Comparison of ENCODE assay signal across 17 mouse cellular contexts in genomic region chr10:77886007-77886747, GRCm38 (mm10). TPM values are rescaled to one million over a fixed set of nuclear protein-coding genes. Genes with fewer than 3 reads are reported as not detected.
A peak's percentile ranks its signal among the peaks of the same experiment; 100 is the strongest.
DNase-seq lines count a peak whose midpoint lies in the region; ATAC-seq and TF ChIP-seq lines count a peak whose summit lies in the region.
"Had no signal": no experiment of that assay in that cellular context is flagged by ENCODE, and none has a peak within 500 bp of the region (broad histone marks: within the 10 kb centered on the region; RNA-seq: fewer than 3 reads in every experiment).

No protein-coding gene starts in this region.

- H3K36me3 ChIP-seq in hindbrain, embryonic 11.5 days (ENCODE audit: control insufficient read depth, insufficient read depth, low read length), result no peaks in the 10 kb centered on the region
- no peaks in the 10 kb centered on the region for H3K36me3 ChIP-seq in hindbrain, embryonic 12.5 days
- H3K36me3 ChIP-seq in lung, embryonic 14.5 days (ENCODE audit: insufficient read depth), result no peaks in the 10 kb centered on the region
- H3K36me3 ChIP-seq in myocyte (ENCODE audit: control insufficient read depth, insufficient read depth), result no peaks in the 10 kb centered on the region
- H3K36me3 ChIP-seq: embryonic facial prominence, embryonic 13.5 days; limb, embryonic 15.5 days; neural tube, embryonic 12.5 days had no signal

- no peaks in the 10 kb centered on the region for H3K9me3 ChIP-seq in hindbrain, embryonic 11.5 days (ENCODE audit: control insufficient read depth, low read length)
- no peaks in the 10 kb centered on the region; the same call in 1 of the 2 replicates for H3K9me3 ChIP-seq in hindbrain, embryonic 12.5 days (replicated peaks)
- H3K9me3 ChIP-seq in lung, embryonic 14.5 days (ENCODE audit: low read depth, low read length), result no peaks in the 10 kb centered on the region
- H3K9me3 ChIP-seq: limb, embryonic 15.5 days; neural tube, embryonic 12.5 days had no signal

- no peak overlapping the region for H3K4me3 ChIP-seq in hindbrain, embryonic 11.5 days (ENCODE audit: low read depth, low read length)
- H3K4me3 ChIP-seq in hindbrain, embryonic 12.5 days, result no peak overlapping the region
- no peak overlapping the region for H3K4me3 ChIP-seq in lung, embryonic 14.5 days (ENCODE audit: low read depth, low read length)
- no peak overlapping the region for H3K4me3 ChIP-seq in myocyte
- H3K4me3 ChIP-seq: embryonic facial prominence, embryonic 13.5 days; forebrain, embryonic 13.5 days; limb, embryonic 15.5 days; neural tube, embryonic 12.5 days had no signal

- DNase-seq in hindbrain, embryonic 11.5 days (ENCODE audit: low spot score), result peak; percentile 21
- peak; percentile 57 for DNase-seq in lung, embryonic 14.5 days
- DNase-seq in lung, postnatal 36 days, result no peak
- no peak for DNase-seq in brain, embryonic 14.5 days (ENCODE audit: low read depth)
- DNase-seq in left cerebral cortex, postnatal 14 days (ENCODE audit: low spot score in 2 of 2), result no peak
- DNase-seq in retina, postnatal 1 day, result no peak
- DNase-seq: heart, adult 18-20 months had no signal

- H3ac ChIP-seq in myocyte (ENCODE audit: control insufficient read depth, insufficient read length), result no peak overlapping the region

- no peaks in the 10 kb centered on the region for H3K27me3 ChIP-seq in hindbrain, embryonic 11.5 days (ENCODE audit: control insufficient read depth, insufficient read depth, low read length)
- H3K27me3 ChIP-seq in hindbrain, embryonic 12.5 days, result no peaks in the 10 kb centered on the region
- H3K27me3 ChIP-seq in lung, embryonic 14.5 days (ENCODE audit: insufficient read depth, low read length), result no peaks in the 10 kb centered on the region
- no peaks in the 10 kb centered on the region for H3K27me3 ChIP-seq in myocyte (ENCODE audit: control insufficient read depth, insufficient read depth, insufficient read length)
- H3K27me3 ChIP-seq: embryonic facial prominence, embryonic 13.5 days; forebrain, embryonic 13.5 days; limb, embryonic 15.5 days; neural tube, embryonic 12.5 days had no signal

- no peak overlapping the region for H3K9ac ChIP-seq in hindbrain, embryonic 11.5 days (ENCODE audit: low read depth, low read length)
- no peak overlapping the region for H3K9ac ChIP-seq in hindbrain, embryonic 12.5 days
- H3K9ac ChIP-seq in lung, embryonic 14.5 days, result no peak overlapping the region
- H3K9ac ChIP-seq: embryonic facial prominence, embryonic 13.5 days; forebrain, embryonic 13.5 days; limb, embryonic 15.5 days; neural tube, embryonic 12.5 days had no signal

- WGBS in hindbrain, embryonic 11.5 days, result 56% methylated on average over 12 of the region's 12 CpGs
- WGBS in hindbrain, embryonic 12.5 days, result 57% methylated on average over 12 of the region's 12 CpGs
- WGBS in lung, embryonic 14.5 days, result 42% methylated on average over 12 of the region's 12 CpGs

- no peak overlapping the region for H3K27ac ChIP-seq in hindbrain, embryonic 11.5 days (ENCODE audit: low read depth, low read length)
- no peak overlapping the region for H3K27ac ChIP-seq in hindbrain, embryonic 12.5 days
- no peak overlapping the region for H3K27ac ChIP-seq in lung, embryonic 14.5 days (ENCODE audit: low read depth)
- H3K27ac ChIP-seq: embryonic facial prominence, embryonic 13.5 days; forebrain, embryonic 13.5 days; limb, embryonic 15.5 days; neural tube, embryonic 12.5 days had no signal

- no peak for ATAC-seq in hindbrain, embryonic 11.5 days (ENCODE audit: low FRiP score)
- no peak for ATAC-seq in hindbrain, embryonic 12.5 days (ENCODE audit: low FRiP score)
- ATAC-seq in lung, embryonic 14.5 days (ENCODE audit: insufficient read depth), result no peak
- ATAC-seq: activated CD4-positive, CD25-positive, alpha-beta regulatory T cell, adult 4 months; forebrain, embryonic 13.5 days; hindbrain, embryonic 16.5 days had no signal

- peak; percentile 31; the same call in 1 of the 2 replicates for TF ChIP-seq CTCF in lung, embryonic 14.5 days (IDR thresholded peaks at IDR 0.05; ENCODE audit: low read depth)
- TF ChIP-seq CTCF in brain, embryonic 14.5 days (IDR thresholded peaks at IDR 0.05; ENCODE audit: borderline replicate concordance, extremely low read depth, insufficient read depth, insufficient read length), result peak; percentile 33; the same call in 1 of the 2 replicates

- no peaks in the 10 kb centered on the region for H3K4me1 ChIP-seq in hindbrain, embryonic 11.5 days (replicated peaks; ENCODE audit: control insufficient read depth, insufficient read depth, low read length)
- no peaks in the 10 kb centered on the region for H3K4me1 ChIP-seq in hindbrain, embryonic 12.5 days
- H3K4me1 ChIP-seq in lung, embryonic 14.5 days (ENCODE audit: insufficient read depth), result no peaks in the 10 kb centered on the region
- H3K4me1 ChIP-seq: embryonic facial prominence, embryonic 13.5 days; forebrain, embryonic 13.5 days; limb, embryonic 15.5 days; neural tube, embryonic 12.5 days had no signal

- H3K79me2 ChIP-seq in myocyte (ENCODE audit: control insufficient read depth, insufficient read depth), result no peaks in the 10 kb centered on the region

- no peak overlapping the region for H3K4me2 ChIP-seq in hindbrain, embryonic 11.5 days (replicated peaks; ENCODE audit: low read depth, low read length)
- no peak overlapping the region for H3K4me2 ChIP-seq in hindbrain, embryonic 12.5 days (replicated peaks)
- H3K4me2 ChIP-seq in lung, embryonic 14.5 days, result no peak overlapping the region
- H3K4me2 ChIP-seq in myocyte (ENCODE audit: low read depth), result no peak overlapping the region
- H3K4me2 ChIP-seq: embryonic facial prominence, embryonic 13.5 days; forebrain, embryonic 13.5 days; limb, embryonic 15.5 days; neural tube, embryonic 12.5 days had no signal

- intact Hi-C loops in left cerebral cortex, postnatal 14 days (cut with DNase I), result loop anchor here (5.0 kb wide), 1 partner anchor 259 kb away; no protein-coding TSS in a partner anchor

- no peak for TF ChIP-seq POLR2A in brain, embryonic 14.5 days (IDR thresholded peaks at IDR 0.05; ENCODE audit: borderline replicate concordance, extremely low read depth, insufficient read depth, insufficient read length, poor library complexity, severe bottlenecking)
- TF ChIP-seq POLR2A in myocyte (IDR thresholded peaks at IDR 0.05; ENCODE audit: insufficient read length, low read depth), result no peak

TF ChIP-seq in myocyte, 11 proteins besides CTCF, POLR2A, EP300 and RAD21:
- no peak for TF ChIP-seq SRF (IDR thresholded peaks at IDR 0.05; ENCODE audit: control insufficient read depth, insufficient read length, low read depth)
- peak; percentile 1 for TF ChIP-seq REST (IDR thresholded peaks at IDR 0.05; ENCODE audit: insufficient read depth, insufficient read length)
- TF ChIP-seq E2F4 (IDR thresholded peaks at IDR 0.05; ENCODE audit: insufficient read depth), result no peak
- TF ChIP-seq MYOG (IDR thresholded peaks at IDR 0.05; ENCODE audit: control insufficient read depth in 1 of 3, insufficient read depth in 1 of 3, insufficient read length in 2 of 3, low read depth in 2 of 3), result no peak
- no peak for TF ChIP-seq USF1 (IDR thresholded peaks at IDR 0.05; ENCODE audit: low read depth)
- no peak for TF ChIP-seq POLR2AphosphoS2 (IDR thresholded peaks at IDR 0.05; ENCODE audit: insufficient read length, low read depth)
TF ChIP-seq in myocyte: peak in this region for 1.

RNA-seq across cellular contexts. Expression of gene Lrrc3, which starts 16.2 kb away (rescaled TPM):
- polyA plus RNA-seq in hindbrain, embryonic 11.5 days (2014; fragmentation: Nextera tagmentation; extraction: Ambion mirVana), result 3.1 and 3.6 TPM in 2 replicates
- polyA plus RNA-seq in hindbrain, embryonic 12.5 days (2016; fragmentation: Nextera tagmentation; extraction: Ambion mirVana), result 6.8 and 7.4 TPM in 2 replicates
- polyA plus RNA-seq in lung, embryonic 14.5 days (2014; fragmentation: Nextera tagmentation; extraction: Ambion mirVana), result 3.4 and 4.2 TPM in 2 replicates
- polyA plus RNA-seq in brain, embryonic 14.5 days (2012; rRNA removed), result 9.5 and 15.3 TPM in 2 replicates
- polyA plus RNA-seq in myocyte (2012; fragmentation: generic; extraction: Trizol), result 0.01 TPM
- 10 to 100 TPM; 19.4 to 20.8 TPM for total RNA-seq in left cerebral cortex, postnatal 14 days (2021)
- polyA plus RNA-seq: activated CD4-positive, CD25-positive, alpha-beta regulatory T cell, adult 4 months had no signal

RNA-seq across cellular contexts. Expression of gene Gm3285, which starts 24.4 kb away (rescaled TPM):
- not detected in 2 replicates for polyA plus RNA-seq in hindbrain, embryonic 11.5 days (2014; fragmentation: Nextera tagmentation; extraction: Ambion mirVana)
- not detected in 2 replicates for polyA plus RNA-seq in hindbrain, embryonic 12.5 days (2016; fragmentation: Nextera tagmentation; extraction: Ambion mirVana)
- not detected in 2 replicates for polyA plus RNA-seq in lung, embryonic 14.5 days (2014; fragmentation: Nextera tagmentation; extraction: Ambion mirVana)
- polyA plus RNA-seq in brain, embryonic 14.5 days (2012; rRNA removed), result not detected in 2 replicates
- not detected for polyA plus RNA-seq in myocyte (2012; fragmentation: generic; extraction: Trizol)
- not detected for total RNA-seq in left cerebral cortex, postnatal 14 days (2021)
- total RNA-seq: heart, adult 18-20 months; megakaryocyte, adult 5-6 weeks had no signal
- polyA plus RNA-seq: activated CD4-positive, CD25-positive, alpha-beta regulatory T cell, adult 4 months; embryonic facial prominence, embryonic 13.5 days; forebrain, embryonic 13.5 days; hindbrain, embryonic 16.5 days; limb, embryonic 15.5 days; neural tube, embryonic 12.5 days; urinary bladder, adult 2 months had no signal

RNA-seq across cellular contexts. Expression of gene Gm10318, which starts 33.5 kb away (rescaled TPM):
- not detected in 2 replicates for polyA plus RNA-seq in hindbrain, embryonic 11.5 days (2014; fragmentation: Nextera tagmentation; extraction: Ambion mirVana)
- not detected in 2 replicates for polyA plus RNA-seq in hindbrain, embryonic 12.5 days (2016; fragmentation: Nextera tagmentation; extraction: Ambion mirVana)
- not detected in 2 replicates for polyA plus RNA-seq in lung, embryonic 14.5 days (2014; fragmentation: Nextera tagmentation; extraction: Ambion mirVana)
- polyA plus RNA-seq in brain, embryonic 14.5 days (2012; rRNA removed), result 0.10 TPM in 1 of 2 replicates, not detected in the other
- not detected for polyA plus RNA-seq in myocyte (2012; fragmentation: generic; extraction: Trizol)
- not detected for total RNA-seq in left cerebral cortex, postnatal 14 days (2021)
- total RNA-seq: heart, adult 18-20 months; megakaryocyte, adult 5-6 weeks had no signal
- polyA plus RNA-seq: activated CD4-positive, CD25-positive, alpha-beta regulatory T cell, adult 4 months; embryonic facial prominence, embryonic 13.5 days; forebrain, embryonic 13.5 days; hindbrain, embryonic 16.5 days; limb, embryonic 15.5 days; neural tube, embryonic 12.5 days; urinary bladder, adult 2 months had no signal

RNA-seq across cellular contexts. Expression of gene Gm36176, which starts 39.6 kb away (rescaled TPM):
- polyA plus RNA-seq in hindbrain, embryonic 11.5 days (2014; fragmentation: Nextera tagmentation; extraction: Ambion mirVana), result not detected in 2 replicates
- not detected in 2 replicates for polyA plus RNA-seq in hindbrain, embryonic 12.5 days (2016; fragmentation: Nextera tagmentation; extraction: Ambion mirVana)
- not detected in 2 replicates for polyA plus RNA-seq in lung, embryonic 14.5 days (2014; fragmentation: Nextera tagmentation; extraction: Ambion mirVana)
- polyA plus RNA-seq in brain, embryonic 14.5 days (2012; rRNA removed), result not detected in 2 replicates
- not detected for polyA plus RNA-seq in myocyte (2012; fragmentation: generic; extraction: Trizol)
- total RNA-seq in left cerebral cortex, postnatal 14 days (2021), result not detected
- total RNA-seq: heart, adult 18-20 months; megakaryocyte, adult 5-6 weeks had no signal
- polyA plus RNA-seq: activated CD4-positive, CD25-positive, alpha-beta regulatory T cell, adult 4 months; embryonic facial prominence, embryonic 13.5 days; forebrain, embryonic 13.5 days; hindbrain, embryonic 16.5 days; limb, embryonic 15.5 days; neural tube, embryonic 12.5 days; urinary bladder, adult 2 months had no signal

RNA-seq across cellular contexts. Expression of gene Krtap10-10, which starts 50.4 kb away (rescaled TPM):
- polyA plus RNA-seq in hindbrain, embryonic 11.5 days (2014; fragmentation: Nextera tagmentation; extraction: Ambion mirVana), result not detected in 2 replicates
- not detected in 2 replicates for polyA plus RNA-seq in hindbrain, embryonic 12.5 days (2016; fragmentation: Nextera tagmentation; extraction: Ambion mirVana)
- polyA plus RNA-seq in lung, embryonic 14.5 days (2014; fragmentation: Nextera tagmentation; extraction: Ambion mirVana), result not detected in 2 replicates
- polyA plus RNA-seq in brain, embryonic 14.5 days (2012; rRNA removed), result not detected in 2 replicates
- polyA plus RNA-seq in myocyte (2012; fragmentation: generic; extraction: Trizol), result not detected
- total RNA-seq in left cerebral cortex, postnatal 14 days (2021), result not detected
- total RNA-seq: heart, adult 18-20 months; megakaryocyte, adult 5-6 weeks had no signal
- polyA plus RNA-seq: activated CD4-positive, CD25-positive, alpha-beta regulatory T cell, adult 4 months; embryonic facial prominence, embryonic 13.5 days; forebrain, embryonic 13.5 days; hindbrain, embryonic 16.5 days; limb, embryonic 15.5 days; neural tube, embryonic 12.5 days; urinary bladder, adult 2 months had no signal

Comparison
In these comparisons a context has a peak if more than half of its experiments do, and no peak if none do; other contexts are left out.
1. DNase-seq: peak in hindbrain, embryonic 11.5 days (single experiment) and lung, embryonic 14.5 days (single experiment); none in lung, postnatal 36 days (single experiment), brain, embryonic 14.5 days (single experiment), left cerebral cortex, postnatal 14 days (0 of 2) and retina, postnatal 1 day (single experiment).